Mouse (Mus musculus) heart, embryonic 12.5 days (tissue): Measurements from ENCODE around the gene Cenpm. TPM values are rescaled to one million over a fixed set of nuclear protein-coding genes. Genes with fewer than 3 reads are reported as not detected.

Source experiments
- ATAC-seq: fragments of 200-750 bp; cut with Nextera tagmentation; 2 replicates; pipeline ENCODE4 v1.8.0; 2017; ENCODE audit warnings: moderate TSS enrichment, moderate library complexity; ENCODE audit not compliant: insufficient number of reproducible peaks, low FRiP score
- H3K27ac ChIP-seq: fragments of 300-500 bp; sonication (generic); 2 replicates; pipeline ENCODE4 v1.5.1; 2016; ENCODE audit warnings: mild to moderate bottlenecking, moderate library complexity; ENCODE audit not compliant: poor library complexity, severe bottlenecking
- H3K27me3 ChIP-seq: fragments of 300-500 bp; sonication (generic); replicated peaks from 2 replicates; pipeline ENCODE4 v1.6.1; 2016; ENCODE audit warnings: mild to moderate bottlenecking, moderate library complexity
- H3K36me3 ChIP-seq: fragments of 300-500 bp; sonication (generic); 2 replicates; pipeline ENCODE4 v1.6.1; 2016; ENCODE audit warnings: mild to moderate bottlenecking, moderate library complexity
- H3K4me1 ChIP-seq: fragments of 300-500 bp; sonication (generic); replicated peaks from 2 replicates; pipeline ENCODE4 v1.6.1; 2016; ENCODE audit warnings: mild to moderate bottlenecking
- H3K4me2 ChIP-seq: fragments of 300-500 bp; sonication (generic); 2 replicates; pipeline ENCODE4 v1.6.1; 2016; ENCODE audit warnings: mild to moderate bottlenecking, moderate library complexity
- H3K4me3 ChIP-seq: fragments of 300-500 bp; sonication (generic); 2 replicates; pipeline ENCODE4 v1.5.1; 2016; ENCODE audit warnings: mild to moderate bottlenecking
- H3K9ac ChIP-seq: fragments of 300-500 bp; sonication (generic); 2 replicates; pipeline ENCODE4 v1.6.1; 2016; ENCODE audit warnings: mild to moderate bottlenecking, moderate library complexity
- H3K9me3 ChIP-seq: fragments of 300-500 bp; sonication (generic); replicated peaks from 2 replicates; pipeline ENCODE4 v1.6.1; 2016; ENCODE audit warnings: mild to moderate bottlenecking, moderate library complexity
- WGBS: fragments of 180-500 bp; shearing (Covaris S2); methylation state at CpG from one replicate; pipeline ENCODE4 v1.1.7; 2016; 5-methylcytosine and 5-hydroxymethylcytosine counted together
- polyA plus RNA-seq: library from polyadenylated mRNA; unstranded; fragments of >200 nt; fragmentation: Nextera tagmentation; extraction: Ambion mirVana; gene quantifications from 2 replicates; pipeline ENCODE4 v1.2.1, GENCODE M21; 2016

Gene Cenpm
- polyA plus RNA-seq, 1 experiment from 2014 or later = 57.9 TPM

DNA sequence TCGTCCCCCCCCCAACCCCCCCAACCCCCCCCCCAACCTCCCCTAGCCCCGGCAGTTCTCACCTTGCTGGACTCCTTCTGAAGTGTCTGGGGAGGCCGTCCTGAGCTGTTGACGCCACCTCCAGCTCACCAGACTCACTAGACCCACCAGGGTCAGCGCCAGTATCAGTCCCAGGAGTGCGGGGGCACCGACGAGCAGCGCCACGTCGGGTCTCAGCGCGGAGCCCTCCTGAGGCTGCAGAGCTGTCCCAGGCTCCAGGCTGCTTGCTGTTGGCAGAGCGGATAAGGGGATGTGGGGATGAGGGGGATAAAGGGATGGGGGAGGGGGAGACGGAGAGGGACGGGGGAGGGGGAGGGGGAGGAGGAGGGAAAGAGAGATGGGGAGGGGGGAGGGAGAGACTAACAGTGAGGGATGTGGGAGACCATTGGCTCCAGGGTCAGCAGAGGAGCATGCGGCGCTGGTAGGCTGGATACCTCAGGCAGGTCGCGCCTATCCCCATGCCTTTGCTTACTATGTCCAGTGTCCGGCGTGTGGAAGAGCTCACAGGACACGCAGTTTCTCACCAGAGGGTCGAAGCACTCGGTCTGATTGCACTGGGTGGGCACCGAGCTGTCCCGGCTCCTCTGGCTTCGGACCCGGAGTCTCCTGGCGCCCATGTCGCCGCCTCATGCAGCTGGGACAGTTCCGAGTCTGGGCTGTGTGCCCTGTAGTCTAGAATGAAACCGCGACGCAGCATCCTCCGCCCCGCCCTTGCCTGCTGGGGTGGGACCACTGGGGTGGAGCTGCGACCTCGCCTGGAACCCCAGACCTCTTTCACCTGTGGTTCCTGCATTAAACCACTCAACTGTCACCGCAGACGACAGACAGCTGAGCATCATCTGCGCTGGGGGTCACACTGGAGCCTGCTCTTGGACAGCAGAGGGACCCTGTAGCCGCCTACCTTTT is 20.6 kb downstream of the Cenpm start, which contains the start of gene Tnfrsf13c:
Gene Tnfrsf13c, minus strand, starts transcription at position 713 of the 945 bp plus-strand sequence.
- ATAC-seq = peak; percentile 34; the same call in 1 of the 2 replicates
- Histone ChIP-seq H3K27me3 (peaks cover 72% of the 10 kb centered on the region), H3K4me3 (peak within 1 kb of the TSS; percentile 36), H3K9ac (peak within 1 kb of the TSS; percentile 29; the same call in 1 of the 2 replicates), H3K27ac (no peak within 1 kb of the TSS), H3K9me3 (no peaks in the 10 kb centered on the region), H3K4me1 (peaks cover 18% of the 10 kb centered on the region), H3K4me2 (peak within 1 kb of the TSS; percentile 72), H3K36me3 (no peaks in the 10 kb centered on the region)
- under 1% methylated on average over 44 of the region's 44 CpGs for WGBS

DNA sequence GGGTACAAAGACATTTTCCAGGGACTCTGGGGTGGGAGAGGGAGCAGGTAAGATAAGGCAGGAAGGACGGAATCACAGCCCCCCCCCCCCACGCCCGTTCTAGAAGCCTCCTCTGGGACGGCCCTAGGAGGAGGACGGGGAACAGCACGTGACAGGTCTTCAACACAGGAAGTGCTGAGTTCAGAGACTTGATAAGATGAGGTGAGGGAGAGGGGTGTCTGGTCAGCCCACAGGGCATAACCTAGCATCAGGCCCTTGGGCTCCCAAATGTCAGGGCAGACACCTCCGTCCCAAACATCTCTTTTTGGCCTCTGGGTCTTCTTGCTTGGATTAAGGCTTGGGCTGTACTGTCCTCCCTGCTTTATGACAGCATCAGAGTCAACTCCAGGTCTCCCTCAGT is 21.3 kb downstream of the Cenpm start:
- 11% methylated on average over 7 of the region's 7 CpGs for WGBS
- Histone ChIP-seq H3K4me2 (peak overlapping the region; percentile 72), H3K4me3 (peak overlapping the region; percentile 36; the same call in 1 of the 2 replicates), H3K36me3 (no peaks in the 10 kb centered on the region), H3K27me3 (peaks cover 79% of the 10 kb centered on the region), H3K4me1 (peaks cover 18% of the 10 kb centered on the region), H3K9ac (no peak overlapping the region), H3K9me3 (no peaks in the 10 kb centered on the region), H3K27ac (no peak overlapping the region)
- ATAC-seq = no peak

DNA sequence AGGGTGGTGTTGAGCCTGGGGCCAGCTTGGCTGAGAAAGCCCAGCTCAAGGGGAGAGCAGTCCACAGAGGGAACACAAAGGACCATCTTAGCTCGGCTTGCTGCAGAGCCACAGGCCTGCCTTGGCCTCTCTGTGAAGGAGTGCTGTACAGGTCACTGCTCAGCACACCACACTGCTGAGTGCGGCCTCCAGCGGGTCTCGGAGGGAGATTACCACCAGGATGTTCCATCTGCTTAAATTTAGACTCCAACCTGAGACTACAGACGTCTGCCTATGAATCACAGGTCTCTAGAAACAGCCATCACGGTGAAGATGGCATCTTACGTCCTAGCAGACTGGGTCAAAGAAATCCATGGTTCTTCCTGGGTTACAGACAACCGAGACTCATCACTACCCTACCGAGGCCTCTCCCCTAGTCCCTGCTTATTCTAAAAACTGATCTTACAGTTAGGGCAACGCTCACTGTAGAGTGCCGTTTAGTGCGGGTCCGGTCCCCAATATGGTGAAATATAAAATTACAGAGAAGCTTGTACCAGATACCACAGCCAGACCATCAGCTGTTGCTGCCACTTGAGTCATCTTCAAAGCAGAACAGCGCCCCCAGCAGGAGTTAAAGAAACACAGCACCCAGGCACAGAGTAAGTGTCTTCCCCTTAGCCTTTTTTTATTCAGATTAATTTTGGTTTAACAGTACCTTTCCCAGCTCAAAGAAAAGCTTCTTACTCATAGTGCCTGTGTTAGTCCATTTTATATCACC is 23.3 kb downstream of the Cenpm start:
- Histone ChIP-seq H3K27ac (no peak overlapping the region), H3K9me3 (no peaks in the 10 kb centered on the region), H3K9ac (no peak overlapping the region), H3K4me2 (no peak overlapping the region), H3K4me1 (peaks cover 29% of the 10 kb centered on the region), H3K4me3 (no peak overlapping the region), H3K27me3 (peaks cover 91% of the 10 kb centered on the region), H3K36me3 (no peaks in the 10 kb centered on the region)
- ATAC-seq = no peak
- 68% methylated on average over 14 of the region's 14 CpGs for WGBS

DNA sequence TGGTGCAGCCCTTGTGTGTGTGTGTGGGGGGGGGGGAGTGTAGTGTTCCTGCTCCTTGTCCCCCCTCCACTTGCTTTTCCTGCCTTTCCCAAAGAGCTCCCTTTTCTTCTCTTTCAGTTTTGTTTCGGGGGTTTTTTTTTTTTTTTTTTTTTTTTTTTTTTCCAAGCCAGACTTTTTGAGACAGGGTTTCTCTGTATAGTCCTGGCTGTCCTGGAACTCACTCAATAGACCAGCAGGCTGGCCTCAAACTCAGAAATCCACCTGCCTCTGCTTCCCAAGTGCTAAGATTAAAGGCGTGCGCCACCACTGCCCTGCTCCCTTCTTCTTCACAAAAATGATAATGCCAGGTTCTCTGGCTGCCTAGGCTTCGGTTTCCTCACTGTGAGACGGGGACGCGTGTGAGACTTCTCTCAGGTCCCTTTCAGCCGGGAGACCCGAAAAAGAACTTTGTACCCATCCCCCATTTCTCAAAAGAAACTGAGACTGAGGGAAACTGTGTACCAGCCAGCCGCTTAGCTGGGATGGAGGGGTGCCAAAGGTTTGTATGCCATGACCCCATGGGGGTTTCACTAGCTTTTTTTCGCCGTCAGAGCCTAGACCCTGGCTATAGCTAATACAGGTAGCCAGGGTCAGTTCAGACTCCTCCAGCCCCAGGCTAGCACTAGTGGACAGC is 24.4 kb downstream of the Cenpm start:
- Histone ChIP-seq H3K4me3 (no peak overlapping the region), H3K4me2 (no peak overlapping the region), H3K9ac (no peak overlapping the region), H3K27ac (no peak overlapping the region), H3K4me1 (peaks cover 40% of the 10 kb centered on the region), H3K9me3 (no peaks in the 10 kb centered on the region), H3K27me3 (peaks cover 91% of the 10 kb centered on the region), H3K36me3 (no peaks in the 10 kb centered on the region)
- 79% methylated on average over 11 of the region's 12 CpGs for WGBS
- no peak for ATAC-seq

DNA sequence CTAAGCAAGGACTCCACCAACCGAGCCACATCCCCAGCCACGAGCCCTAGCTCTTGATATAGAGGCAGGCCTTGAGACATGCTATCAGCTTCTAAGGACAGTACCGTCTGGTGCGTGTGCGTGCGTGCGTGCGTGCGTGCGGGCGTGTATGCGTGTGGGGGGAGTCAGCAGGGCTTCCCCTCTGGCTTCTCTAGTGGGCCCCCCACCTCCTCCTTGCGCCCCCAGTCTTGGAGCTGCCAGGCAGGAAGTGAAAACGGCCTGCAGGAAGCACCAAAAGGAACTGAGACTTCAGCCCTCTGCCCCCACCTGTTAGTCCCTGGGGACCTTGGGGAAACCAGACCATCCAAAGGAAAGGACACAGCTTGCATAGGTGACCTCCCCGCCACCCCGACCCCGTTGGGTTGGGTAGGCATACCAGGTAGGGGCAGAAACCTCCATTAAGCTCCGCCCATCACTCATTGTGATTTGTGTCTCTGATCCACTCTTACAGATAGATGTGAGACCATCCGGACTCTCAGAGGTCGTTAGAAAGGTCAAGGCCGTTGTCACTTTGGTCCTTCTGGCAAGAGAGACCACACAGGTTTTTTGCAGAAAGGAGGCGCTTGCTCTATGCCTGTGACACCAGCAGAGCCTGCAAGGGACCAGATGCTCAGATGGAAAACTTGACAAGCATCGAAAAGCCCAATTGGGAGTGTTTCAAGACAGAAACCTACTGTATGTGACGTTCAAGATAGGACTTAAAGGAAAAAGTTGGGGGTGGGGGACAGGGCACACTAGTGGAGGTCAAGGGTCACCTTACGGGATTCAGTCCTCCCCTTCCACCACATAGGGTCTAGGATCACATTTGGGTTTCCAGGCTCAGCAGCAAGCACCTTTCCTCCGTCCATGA is 25.5 kb downstream of the Cenpm start:
- Histone ChIP-seq H3K27ac (no peak overlapping the region), H3K9me3 (no peaks in the 10 kb centered on the region), H3K4me1 (peaks cover 34% of the 10 kb centered on the region), H3K27me3 (peaks cover 91% of the 10 kb centered on the region), H3K4me3 (no peak overlapping the region), H3K4me2 (no peak overlapping the region), H3K9ac (no peak overlapping the region), H3K36me3 (no peaks in the 10 kb centered on the region)
- WGBS = 67% methylated on average over 26 of the region's 26 CpGs
- no peak for ATAC-seq

DNA sequence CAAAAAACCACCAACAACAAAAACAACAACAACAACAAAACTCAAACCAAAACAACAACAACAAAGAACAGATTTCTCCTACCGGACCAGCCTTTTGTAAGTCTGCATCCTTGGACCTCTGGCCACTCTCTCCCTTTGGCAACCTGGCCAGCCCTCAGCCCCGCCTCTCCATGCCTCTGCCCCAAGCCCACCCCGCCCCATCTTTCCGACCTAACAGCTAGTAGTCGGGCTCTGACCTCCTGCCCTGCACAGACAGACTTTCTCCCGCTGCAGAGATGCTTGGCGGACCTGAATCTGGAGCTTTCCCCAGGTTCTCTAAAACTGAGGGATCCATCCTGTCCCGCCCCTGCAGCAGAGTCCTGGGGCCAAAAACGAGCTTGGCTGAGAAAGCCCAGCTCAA is 26.6 kb downstream of the Cenpm start:
- ATAC-seq = no peak
- no peak overlapping the region for H3K9ac ChIP-seq
- 35% methylated on average over 9 of the region's 9 CpGs for WGBS
- no peak overlapping the region for H3K4me3 ChIP-seq
- H3K27ac ChIP-seq = no peak overlapping the region
- peaks cover 28% of the 10 kb centered on the region for H3K4me1 ChIP-seq
- no peaks in the 10 kb centered on the region for H3K9me3 ChIP-seq
- no peaks in the 10 kb centered on the region for H3K36me3 ChIP-seq
- peaks cover 91% of the 10 kb centered on the region for H3K27me3 ChIP-seq
- H3K4me2 ChIP-seq = no peak overlapping the region

DNA sequence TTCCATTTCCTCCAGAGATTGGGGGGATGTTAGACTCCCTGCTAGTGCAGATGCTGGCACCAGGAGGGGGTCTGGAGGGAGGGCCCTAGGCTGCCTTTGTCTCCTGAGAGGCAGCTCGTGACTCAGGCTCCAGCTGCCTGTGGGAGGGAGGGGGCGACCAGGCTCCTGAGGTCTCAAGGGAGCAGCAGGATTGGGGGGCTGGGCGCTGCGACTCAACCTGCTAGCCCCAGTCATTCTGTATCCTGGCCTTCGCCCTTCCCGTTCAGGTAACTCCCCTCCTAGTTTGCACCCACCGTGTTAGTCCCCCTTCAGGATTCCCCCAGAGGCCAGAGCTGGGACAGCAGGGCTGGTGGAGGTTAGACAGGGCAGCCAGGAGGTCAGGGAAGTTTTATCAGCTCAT is 27.5 kb downstream of the Cenpm start:
- ATAC-seq = no peak

DNA sequence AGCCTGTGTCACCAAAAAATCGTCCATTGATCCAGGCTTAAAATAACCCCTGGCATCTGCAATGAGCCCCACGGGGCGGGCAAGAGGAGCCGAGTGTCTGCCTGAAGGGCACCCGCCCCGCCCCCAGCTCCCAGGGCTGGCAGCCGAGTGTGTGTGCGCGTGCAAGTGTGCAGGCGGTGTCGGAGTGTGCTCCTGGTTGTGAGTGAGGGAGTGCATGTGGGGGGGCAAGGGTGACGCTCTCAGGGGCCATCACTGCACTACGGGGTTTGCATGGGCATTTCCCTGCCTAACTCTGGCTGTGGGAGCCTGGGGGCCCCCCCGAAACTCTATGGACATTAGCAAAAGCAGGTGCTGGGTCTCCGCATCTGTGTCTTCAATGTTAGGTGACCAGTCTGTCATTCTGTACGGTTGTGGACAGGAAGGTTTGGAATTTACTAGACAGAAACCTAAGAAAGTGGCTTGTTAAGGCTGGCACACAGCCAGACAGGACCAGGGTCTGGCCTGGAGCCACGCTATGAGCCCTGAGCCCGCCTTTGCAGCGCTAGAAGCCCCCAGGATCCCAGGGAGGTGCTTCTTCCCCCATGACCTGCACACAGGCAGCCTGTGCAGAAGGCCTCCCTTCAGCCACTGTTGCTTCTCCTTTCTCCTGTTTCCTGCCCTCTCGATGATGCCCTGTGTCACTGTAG is 28.3 kb downstream of the Cenpm start:
- Histone ChIP-seq H3K36me3 (no peaks in the 10 kb centered on the region), H3K4me1 (peaks cover 43% of the 10 kb centered on the region), H3K9me3 (no peaks in the 10 kb centered on the region), H3K27me3 (peaks cover 92% of the 10 kb centered on the region), H3K9ac (0 out of 2 replicates have a peak overlapping the region, but pooled peaks have one; percentile 15), H3K4me2 (peak overlapping the region; percentile 24; the same call in 1 of the 2 replicates), H3K27ac (no peak overlapping the region), H3K4me3 (no peak overlapping the region)
- WGBS = 42% methylated on average over 20 of the region's 20 CpGs
- ATAC-seq = no peak

More for the DNA sequence above, 27.5 kb downstream of the Cenpm start:
- H3K4me3 ChIP-seq = no peak overlapping the region
- 11% methylated on average over 7 of the region's 7 CpGs for WGBS
- H3K27ac ChIP-seq = no peak overlapping the region
- peaks cover 91% of the 10 kb centered on the region for H3K27me3 ChIP-seq
- no peak overlapping the region for H3K4me2 ChIP-seq
- no peak overlapping the region for H3K9ac ChIP-seq
- peaks cover 36% of the 10 kb centered on the region for H3K4me1 ChIP-seq
- H3K9me3 ChIP-seq = no peaks in the 10 kb centered on the region
- no peaks in the 10 kb centered on the region for H3K36me3 ChIP-seq

DNA sequence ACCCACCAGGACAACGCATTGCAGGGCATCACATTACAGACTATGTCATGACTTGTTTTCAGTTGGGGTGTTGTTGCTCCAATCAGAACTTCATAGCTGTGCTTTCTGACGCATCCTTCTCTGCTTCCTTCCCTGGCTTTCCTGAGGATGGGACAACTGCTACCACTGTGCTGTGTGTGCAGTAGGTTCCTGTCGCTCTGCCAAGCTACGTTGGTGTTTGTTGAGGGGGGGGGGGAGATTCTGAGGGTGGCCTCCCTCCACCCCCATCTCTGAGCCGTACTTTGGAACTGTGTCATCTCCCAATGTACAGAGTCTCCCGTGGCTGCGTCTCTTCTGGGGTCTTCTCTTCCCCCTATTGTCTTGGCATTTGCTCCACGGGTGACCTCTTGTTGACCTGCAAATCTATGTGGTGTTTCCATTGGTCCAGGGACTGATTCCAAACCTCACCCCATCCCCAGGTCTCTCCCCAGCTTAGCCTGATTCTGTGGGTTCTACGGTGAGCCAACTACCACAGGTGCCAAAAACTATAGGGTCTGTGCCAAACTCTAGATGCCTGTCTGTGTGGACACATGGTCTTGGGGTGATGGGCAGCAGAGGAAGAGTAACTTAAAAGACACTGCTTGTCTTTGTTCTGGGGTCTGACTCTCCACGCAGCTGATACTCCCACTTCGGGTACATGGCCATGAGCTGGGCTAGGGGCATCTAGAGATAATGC is 29.1 kb downstream of the Cenpm start:
- no peaks in the 10 kb centered on the region for H3K36me3 ChIP-seq
- 34% methylated on average over 11 of the region's 11 CpGs for WGBS
- no peak overlapping the region for H3K4me3 ChIP-seq
- no peak overlapping the region for H3K9ac ChIP-seq
- H3K9me3 ChIP-seq = no peaks in the 10 kb centered on the region
- no peak overlapping the region for H3K27ac ChIP-seq
- H3K4me1 ChIP-seq = peaks cover 44% of the 10 kb centered on the region
- H3K27me3 ChIP-seq = peaks cover 92% of the 10 kb centered on the region
- H3K4me2 ChIP-seq = no peak overlapping the region
- ATAC-seq = no peak
